Mouse (Mus musculus) liver, embryonic 13.5 days (tissue): Measurements from ENCODE around the gene Rfc4. TPM values are rescaled to one million over a fixed set of nuclear protein-coding genes. Genes with fewer than 3 reads are reported as not detected.
"Not testable (repeated sequence)": the region's sequence is repeated elsewhere in the genome, so short reads cannot be mapped to it uniquely, and the experiment has no call there.

ENCODE experiments used
- ATAC-seq: fragments of 200-750 bp; cut with Nextera tagmentation; 2 replicates; pipeline ENCODE4 v1.8.0; 2017; ENCODE audit warnings: low read depth, mild to moderate bottlenecking, moderate number of reproducible peaks, moderate library complexity
- DNase-seq: peaks from one replicate; pipeline ENCODE4 v3.0.0; 2022
- H3K27ac ChIP-seq: fragments of 300-500 bp; sonication (generic); 2 replicates; pipeline ENCODE4 v1.5.1; 2015; ENCODE audit warnings: moderate library complexity, mild to moderate bottlenecking, inconsistent platforms
- H3K27me3 ChIP-seq: fragments of 300-500 bp; sonication (generic); 2 replicates; pipeline ENCODE4 v1.6.1; 2015; ENCODE audit warnings: mild to moderate bottlenecking, inconsistent platforms
- H3K36me3 ChIP-seq: fragments of 300-500 bp; sonication (generic); 2 replicates; pipeline ENCODE4 v1.6.1; 2015; ENCODE audit warnings: mild to moderate bottlenecking, inconsistent platforms
- H3K4me1 ChIP-seq: fragments of 300-500 bp; sonication (generic); replicated peaks from 2 replicates; pipeline ENCODE4 v1.6.1; 2015; ENCODE audit warnings: inconsistent platforms
- H3K4me2 ChIP-seq: fragments of 300-500 bp; sonication (generic); 2 replicates; pipeline ENCODE4 v1.6.1; 2015; ENCODE audit warnings: inconsistent platforms, mild to moderate bottlenecking, moderate library complexity
- H3K4me3 ChIP-seq: fragments of 300-500 bp; sonication (generic); replicated peaks from 2 replicates; pipeline ENCODE4 v1.5.1; 2015; ENCODE audit warnings: mild to moderate bottlenecking, inconsistent platforms
- H3K9ac ChIP-seq: fragments of 300-500 bp; sonication (generic); 2 replicates; pipeline ENCODE4 v1.6.1; 2015; ENCODE audit warnings: mild to moderate bottlenecking, inconsistent platforms
- H3K9me3 ChIP-seq: fragments of 300-500 bp; sonication (generic); replicated peaks from 2 replicates; pipeline ENCODE4 v1.6.1; 2016; ENCODE audit warnings: inconsistent platforms
- WGBS: fragments of 180-500 bp; shearing (Covaris S2); methylation state at CpG from one replicate; pipeline ENCODE4 v1.1.7; 2015; ENCODE audit not compliant: insufficient replicate concordance; 5-methylcytosine and 5-hydroxymethylcytosine counted together
- polyA plus RNA-seq: library from polyadenylated mRNA; unstranded; fragments of >200 nt; fragmentation: Nextera tagmentation; extraction: Ambion mirVana; gene quantifications from 2 replicates; pipeline ENCODE4 v1.2.1, GENCODE M21; 2015

The Rfc4 gene
- polyA plus RNA-seq, 1 experiment from 2014 or later, result 199 TPM

GRCm38 (mm10) chr16:23100099-23100575 lies 27.4 kb downstream of the Rfc4 start:
- Histone ChIP-seq H3K27ac (no peak overlapping the region; the same call in 1 of the 2 replicates), H3K27me3 (peaks cover 10% of the 10 kb centered on the region; the same call in 1 of the 2 replicates), H3K4me1 (peaks cover 33% of the 10 kb centered on the region), H3K4me2 (peak overlapping the region; percentile 59), H3K9me3 (no peaks in the 10 kb centered on the region), H3K9ac (peak overlapping the region; percentile 44), H3K4me3 (peak overlapping the region; percentile 36), H3K36me3 (no peaks in the 10 kb centered on the region)
- DNase-seq (no peak), ATAC-seq (0 out of 2 replicates have a peak, but pooled peaks have one; percentile 19)
- 3% methylated on average over 9 of the region's 9 CpGs for WGBS

- peaks cover 33% of the 10 kb centered on the region for H3K4me1 ChIP-seq
- H3K9ac ChIP-seq, result no peak overlapping the region
- peaks cover 10% of the 10 kb centered on the region; the same call in 1 of the 2 replicates for H3K27me3 ChIP-seq
- H3K4me2 ChIP-seq, result peak overlapping the region; percentile 59
- H3K27ac ChIP-seq, result no peak overlapping the region
- ATAC-seq (no peak), DNase-seq (no peak)
- peak overlapping the region; percentile 36 for H3K4me3 ChIP-seq
- no peaks in the 10 kb centered on the region for H3K36me3 ChIP-seq
- 31% methylated on average over 12 of the region's 12 CpGs for WGBS
- no peaks in the 10 kb centered on the region for H3K9me3 ChIP-seq
Measured at GRCm38 (mm10) chr16:23099632-23100031, 27.9 kb downstream of the Rfc4 start.

GRCm38 (mm10) chr16:23098105-23098452 lies 29.5 kb downstream of the Rfc4 start:
- not testable (repeated sequence) for H3K4me2 ChIP-seq, H3K36me3 ChIP-seq, H3K27me3 ChIP-seq, ATAC-seq, H3K4me3 ChIP-seq, DNase-seq, H3K9ac ChIP-seq, H3K27ac ChIP-seq, H3K9me3 ChIP-seq
- 83% methylated on average over 1 of the region's 1 CpGs for WGBS
- H3K4me1 ChIP-seq, result peaks cover 24% of the 10 kb centered on the region

- H3K4me1 ChIP-seq, result peaks cover 18% of the 10 kb centered on the region
- not testable (repeated sequence) for ATAC-seq, H3K27ac ChIP-seq, H3K27me3 ChIP-seq, H3K36me3 ChIP-seq, H3K4me2 ChIP-seq, H3K9me3 ChIP-seq, DNase-seq, H3K9ac ChIP-seq, H3K4me3 ChIP-seq
- 69% methylated on average over 8 of the region's 8 CpGs for WGBS
Measured at GRCm38 (mm10) chr16:23097290-23098104, 30.0 kb downstream of the Rfc4 start.

GRCm38 (mm10) chr16:23096886-23097285 lies 30.7 kb downstream of the Rfc4 start:
- not testable (repeated sequence) for H3K4me3 ChIP-seq, H3K4me2 ChIP-seq, H3K27ac ChIP-seq, H3K36me3 ChIP-seq, DNase-seq, ATAC-seq, H3K27me3 ChIP-seq, H3K9me3 ChIP-seq, H3K9ac ChIP-seq
- H3K4me1 ChIP-seq, result peaks cover 15% of the 10 kb centered on the region
- 88% methylated on average over 1 of the region's 1 CpGs for WGBS

GRCm38 (mm10) chr16:23095581-23095980 lies 32.0 kb downstream of the Rfc4 start:
- not testable (repeated sequence) for H3K4me2 ChIP-seq, H3K27ac ChIP-seq, H3K36me3 ChIP-seq, H3K9ac ChIP-seq, H3K9me3 ChIP-seq, H3K27me3 ChIP-seq, ATAC-seq, DNase-seq, H3K4me1 ChIP-seq, H3K4me3 ChIP-seq
- WGBS, result 78% methylated on average over 5 of the region's 5 CpGs

GRCm38 (mm10) chr16:23094136-23094535 lies 33.4 kb downstream of the Rfc4 start:
- no peak for ATAC-seq
- Histone ChIP-seq H3K9me3 (no peaks in the 10 kb centered on the region), H3K4me1 (no peaks in the 10 kb centered on the region), H3K27me3 (no peaks in the 10 kb centered on the region), H3K36me3 (no peaks in the 10 kb centered on the region), H3K4me3 (no peak overlapping the region), H3K27ac (no peak overlapping the region), H3K9ac (no peak overlapping the region), H3K4me2 (no peak overlapping the region)
- no peak for DNase-seq
- WGBS, result 66% methylated on average over 6 of the region's 6 CpGs

GRCm38 (mm10) chr16:23093321-23093953 lies 34.1 kb downstream of the Rfc4 start:
- WGBS, result 72% methylated on average over 13 of the region's 13 CpGs
- no peak for DNase-seq

GRCm38 (mm10) chr16:23091345-23091744 lies 36.2 kb downstream of the Rfc4 start:
- H3K27me3 ChIP-seq, H3K9me3 ChIP-seq, H3K4me3 ChIP-seq, H3K4me1 ChIP-seq, H3K36me3 ChIP-seq, ATAC-seq, H3K9ac ChIP-seq, DNase-seq, H3K27ac ChIP-seq, H3K4me2 ChIP-seq: not testable (repeated sequence)

More at GRCm38 (mm10) chr16:23093321-23093953, 34.1 kb downstream of the Rfc4 start:
- Histone ChIP-seq H3K9me3 (no peaks in the 10 kb centered on the region), H3K27ac (no peak overlapping the region), H3K36me3 (no peaks in the 10 kb centered on the region), H3K27me3 (no peaks in the 10 kb centered on the region), H3K4me2 (no peak overlapping the region), H3K4me1 (no peaks in the 10 kb centered on the region), H3K9ac (no peak overlapping the region), H3K4me3 (no peak overlapping the region)
- ATAC-seq, result no peak

- not testable (repeated sequence) for H3K4me2 ChIP-seq, H3K27me3 ChIP-seq, H3K9me3 ChIP-seq, H3K9ac ChIP-seq, ATAC-seq, H3K27ac ChIP-seq, H3K36me3 ChIP-seq, H3K4me1 ChIP-seq, DNase-seq, H3K4me3 ChIP-seq
- WGBS, result 63% methylated on average over 1 of the region's 1 CpGs
Measured at GRCm38 (mm10) chr16:23088491-23088890, 39.0 kb downstream of the Rfc4 start.

- H3K9ac ChIP-seq, H3K9me3 ChIP-seq, H3K4me2 ChIP-seq, H3K27me3 ChIP-seq, ATAC-seq, H3K4me3 ChIP-seq, DNase-seq, H3K27ac ChIP-seq, H3K4me1 ChIP-seq, H3K36me3 ChIP-seq: not testable (repeated sequence)
- WGBS, result 20% methylated on average over 4 of the region's 4 CpGs
Measured at GRCm38 (mm10) chr16:23087712-23088111, 39.8 kb downstream of the Rfc4 start.
